Mouse (Mus musculus) stomach, embryonic 16.5 days (tissue): ENCODE measurements around the gene Shc2. TPM values are rescaled to one million over a fixed set of nuclear protein-coding genes. Genes with fewer than 3 reads are reported as not detected.
A peak's percentile ranks its signal among the peaks of the same experiment; 100 is the strongest.

ENCODE experiments used
- ATAC-seq: fragments of 200-750 bp; cut with Nextera tagmentation; 2 replicates; pipeline ENCODE4 v1.8.0; 2017; ENCODE audit warnings: moderate number of reproducible peaks, moderate TSS enrichment; ENCODE audit not compliant: insufficient read depth, low FRiP score
- H3K27ac ChIP-seq: fragments of 300-500 bp; sonication (generic); 2 replicates; pipeline ENCODE4 v1.5.1; 2014; ENCODE audit warnings: low read length
- H3K27me3 ChIP-seq: fragments of 300-500 bp; sonication (generic); 2 replicates; pipeline ENCODE4 v1.6.1; 2014; ENCODE audit warnings: low read length, control low read depth, mixed read lengths; ENCODE audit not compliant: control insufficient read depth, insufficient read depth
- H3K36me3 ChIP-seq: fragments of 300-500 bp; sonication (generic); 2 replicates; pipeline ENCODE4 v1.6.1; 2014; ENCODE audit warnings: low read length; ENCODE audit not compliant: control insufficient read depth, insufficient read depth
- H3K4me1 ChIP-seq: fragments of 300-500 bp; sonication (generic); 2 replicates; pipeline ENCODE4 v1.6.1; 2014; ENCODE audit warnings: low read length, control low read depth, mixed read lengths; ENCODE audit not compliant: control insufficient read depth, insufficient read depth
- H3K4me2 ChIP-seq: fragments of 300-500 bp; sonication (generic); 2 replicates; pipeline ENCODE4 v1.6.1; 2014; ENCODE audit warnings: low read depth, low read length, mixed read lengths
- H3K4me3 ChIP-seq: fragments of 300-500 bp; sonication (generic); replicated peaks from 2 replicates; pipeline ENCODE4 v1.5.1; 2014; ENCODE audit warnings: mild to moderate bottlenecking, low read length
- H3K9ac ChIP-seq: fragments of 300-500 bp; sonication (generic); 2 replicates; pipeline ENCODE4 v1.6.1; 2014; ENCODE audit warnings: low read length
- H3K9me3 ChIP-seq: fragments of 300-500 bp; sonication (generic); replicated peaks from 2 replicates; pipeline ENCODE4 v1.6.1; 2016; ENCODE audit warnings: low read length, control low read depth; ENCODE audit not compliant: control insufficient read depth
- WGBS: fragments of 180-500 bp; shearing (Covaris S2); extraction: QIAGEN DNeasy Blood & Tissue Kit; methylation state at CpG from one replicate; pipeline ENCODE4 v1.1.7; 2014; 5-methylcytosine and 5-hydroxymethylcytosine counted together
- polyA plus RNA-seq: library from polyadenylated mRNA; unstranded; fragments of >200 nt; fragmentation: Nextera tagmentation; extraction: Ambion mirVana; gene quantifications from 2 replicates; pipeline ENCODE4 v1.2.1, GENCODE M21; 2015

Gene Shc2
- polyA plus RNA-seq, 1 experiment from 2014 or later, result 3.0 TPM

GRCm38 (mm10) chr10:79652789-79653188 lies 15.1 kb upstream of the Shc2 start:
- Histone ChIP-seq H3K4me2 (no peak overlapping the region), H3K27me3 (no peaks in the 10 kb centered on the region), H3K9me3 (no peaks in the 10 kb centered on the region), H3K4me1 (no peaks in the 10 kb centered on the region), H3K4me3 (no peak overlapping the region), H3K27ac (no peak overlapping the region), H3K36me3 (no peaks in the 10 kb centered on the region), H3K9ac (no peak overlapping the region)
- 72% methylated on average over 7 of the region's 7 CpGs for WGBS
- no peak for ATAC-seq

DNA sequence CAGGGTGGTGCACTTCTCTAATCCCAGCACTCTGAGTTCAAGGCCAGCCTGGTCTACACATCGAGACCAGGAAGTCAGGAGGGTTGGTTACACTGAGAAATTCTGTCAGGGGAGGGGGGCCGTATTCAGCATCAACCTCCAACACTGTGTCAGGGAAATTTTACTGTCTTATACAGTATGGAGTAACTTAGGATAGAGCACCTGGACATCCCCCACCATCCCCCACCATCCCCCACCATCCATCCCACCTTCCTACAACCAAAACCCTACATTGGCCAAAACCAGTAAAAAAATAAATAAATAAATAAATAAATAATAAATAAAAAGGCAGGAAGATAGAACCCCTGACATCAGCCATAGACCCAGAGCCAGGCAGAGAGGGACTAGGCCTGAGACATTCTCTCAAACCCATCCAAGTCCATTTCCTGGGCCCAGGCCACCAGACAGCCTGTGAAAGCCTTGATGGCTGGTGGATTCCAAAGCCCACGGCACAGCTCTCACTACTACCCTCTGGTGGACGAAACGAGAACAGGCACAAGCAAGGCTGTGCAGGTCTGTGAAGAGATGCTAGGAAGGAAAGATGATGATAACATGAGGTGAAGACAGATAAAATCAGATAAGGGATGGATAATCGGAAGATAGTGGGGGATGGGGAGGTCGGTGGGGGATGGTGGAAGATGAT lies 11.5 kb upstream of the Shc2 start:
- 27% methylated on average over 7 of the region's 7 CpGs for WGBS
- H3K9ac ChIP-seq, result no peak overlapping the region

DNA sequence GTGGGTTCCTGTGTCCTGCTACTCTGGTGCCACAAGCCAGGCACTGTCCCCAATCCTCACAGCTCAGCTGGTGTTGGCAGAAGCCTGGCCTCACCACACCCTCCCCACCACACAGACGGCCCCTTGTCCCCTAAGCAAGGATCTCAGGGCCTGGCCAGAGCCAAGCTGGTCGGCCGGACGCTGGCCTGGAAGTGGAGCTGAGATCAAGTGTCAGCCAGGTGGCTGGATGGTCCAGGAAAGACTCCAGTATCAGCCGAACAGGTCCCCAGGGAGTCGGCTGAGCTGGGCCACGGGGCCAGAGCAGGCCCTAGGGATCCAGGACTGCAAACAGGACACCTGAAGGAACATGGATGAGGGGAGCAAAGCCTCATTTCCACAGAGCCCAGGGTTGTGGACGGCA lies 8.0 kb upstream of the Shc2 start, which contains the start of gene Odf3l2:
Gene Odf3l2 (minus strand): TSS at position 28 of the 400 bp plus-strand sequence.
- Histone ChIP-seq H3K27ac (no peak within 1 kb of the TSS), H3K9ac (no peak within 1 kb of the TSS), H3K36me3 (no peaks in the 10 kb centered on the region), H3K4me1 (no peaks in the 10 kb centered on the region), H3K4me2 (no peak within 1 kb of the TSS), H3K4me3 (no peak within 1 kb of the TSS), H3K27me3 (no peaks in the 10 kb centered on the region), H3K9me3 (no peaks in the 10 kb centered on the region)
- WGBS, result 66% methylated on average over 8 of the region's 8 CpGs
- no peak for ATAC-seq

More for the DNA sequence above, 11.5 kb upstream of the Shc2 start:
- no peak overlapping the region for H3K4me2 ChIP-seq
- peak; percentile 63; the same call in 1 of the 2 replicates for ATAC-seq
- no peaks in the 10 kb centered on the region for H3K36me3 ChIP-seq
- H3K9me3 ChIP-seq, result no peaks in the 10 kb centered on the region
- H3K27me3 ChIP-seq, result no peaks in the 10 kb centered on the region
- H3K4me3 ChIP-seq, result no peak overlapping the region
- no peaks in the 10 kb centered on the region for H3K4me1 ChIP-seq
- no peak overlapping the region for H3K27ac ChIP-seq

DNA sequence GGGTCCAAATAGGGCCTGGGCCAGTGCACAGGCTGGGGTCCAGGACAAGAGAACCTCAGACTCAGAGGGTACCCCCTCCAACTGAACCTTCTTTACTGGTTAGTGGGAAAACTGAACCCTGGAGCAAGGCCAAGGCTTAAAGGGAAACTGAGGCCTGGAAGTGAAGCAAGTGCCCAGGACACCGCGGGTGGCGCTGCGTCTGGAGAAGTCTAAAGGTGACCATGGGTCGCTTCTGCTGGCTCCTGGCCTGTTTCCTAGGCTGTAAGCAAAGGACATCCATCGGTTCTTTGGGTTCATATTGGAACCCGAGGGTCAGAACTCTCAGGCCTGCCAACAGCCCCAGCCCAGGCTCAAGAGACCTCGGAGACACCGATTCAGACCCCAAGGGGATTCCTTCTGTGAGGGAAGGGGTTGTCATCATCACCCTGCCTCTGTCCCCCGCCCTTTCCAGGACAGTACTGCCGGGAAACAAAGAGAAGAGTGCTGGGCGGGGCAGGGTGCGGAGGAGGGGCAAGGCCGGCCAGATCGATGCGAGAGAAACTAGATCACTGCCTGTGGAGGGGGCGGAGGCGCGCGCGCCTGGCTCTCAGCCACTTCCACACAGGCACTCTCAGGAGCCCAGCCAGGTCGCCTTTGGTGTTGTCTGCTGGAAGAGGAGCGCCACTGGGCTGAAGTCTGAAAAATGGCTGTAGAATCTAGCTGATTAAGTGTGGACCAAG lies 927 bp upstream of the Shc2 start:
- H3K36me3 ChIP-seq, result no peaks in the 10 kb centered on the region
- H3K27me3 ChIP-seq, result peaks cover 7% of the 10 kb centered on the region
- H3K4me2 ChIP-seq, result peak overlapping the region; percentile 84
- H3K4me3 ChIP-seq, result peak overlapping the region; percentile 71
- peaks cover 10% of the 10 kb centered on the region for H3K4me1 ChIP-seq
- H3K9me3 ChIP-seq, result no peaks in the 10 kb centered on the region
- no peak overlapping the region for H3K27ac ChIP-seq
- peak overlapping the region; percentile 83 for H3K9ac ChIP-seq
- WGBS, result 9% methylated on average over 23 of the region's 23 CpGs
- ATAC-seq, result peak; percentile 61

- Histone ChIP-seq H3K27me3 (peaks cover 7% of the 10 kb centered on the region), H3K9me3 (no peaks in the 10 kb centered on the region), H3K4me2 (0 out of 2 replicates have a peak overlapping the region, but pooled peaks have one; percentile 84), H3K4me1 (peaks cover 10% of the 10 kb centered on the region), H3K4me3 (no peak overlapping the region), H3K27ac (no peak overlapping the region), H3K36me3 (no peaks in the 10 kb centered on the region), H3K9ac (no peak overlapping the region)
- WGBS, result 84% methylated on average over 8 of the region's 8 CpGs
- ATAC-seq, result no peak
These were observed 1.4 kb downstream of the Shc2 start for GRCm38 (mm10) chr10:79636287-79636686.

DNA sequence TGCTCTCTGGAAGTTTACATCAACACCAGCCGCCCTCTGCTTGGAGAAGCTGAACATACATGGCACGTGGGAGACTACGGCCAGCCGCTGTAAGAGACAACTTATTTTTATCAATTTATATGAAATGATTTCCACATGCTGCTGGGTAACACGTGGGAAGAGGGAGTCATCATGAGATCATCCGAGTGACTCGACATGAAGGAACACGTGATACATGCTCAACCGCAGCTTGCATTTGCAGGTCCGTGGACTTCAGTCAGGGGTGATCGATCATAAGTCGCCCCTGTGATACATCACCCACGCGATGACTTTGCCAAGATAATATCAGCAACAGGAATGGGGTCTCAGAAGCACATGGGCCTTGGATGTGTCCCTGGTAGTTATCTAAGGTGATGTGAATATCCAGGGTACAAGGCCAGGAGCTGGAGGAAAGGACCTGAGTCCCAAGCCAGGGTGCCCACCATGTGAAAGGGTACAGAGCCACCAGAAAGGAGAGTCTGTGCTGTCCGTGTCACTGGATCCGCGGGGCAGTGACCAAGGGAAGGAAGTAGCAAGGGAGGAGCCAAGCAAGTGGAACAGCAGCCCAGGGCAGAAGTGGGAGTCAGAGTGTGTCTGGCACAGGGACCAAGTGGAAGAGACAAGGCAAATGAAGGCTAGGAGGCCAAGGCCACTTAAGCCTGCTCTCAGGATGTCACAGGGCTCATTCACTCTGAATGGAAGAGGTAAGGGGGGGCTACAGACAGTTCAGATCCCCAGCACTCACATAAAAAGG lies 4.5 kb downstream of the Shc2 start:
- no peak for ATAC-seq
- Histone ChIP-seq H3K36me3 (no peaks in the 10 kb centered on the region), H3K4me1 (peaks cover 3% of the 10 kb centered on the region; the same call in 1 of the 2 replicates), H3K9me3 (no peaks in the 10 kb centered on the region), H3K4me2 (no peak overlapping the region), H3K27me3 (peaks cover 4% of the 10 kb centered on the region; the same call in 1 of the 2 replicates), H3K9ac (no peak overlapping the region), H3K4me3 (no peak overlapping the region), H3K27ac (no peak overlapping the region)
- 78% methylated on average over 17 of the region's 17 CpGs for whole genome bisulfite sequencing

DNA sequence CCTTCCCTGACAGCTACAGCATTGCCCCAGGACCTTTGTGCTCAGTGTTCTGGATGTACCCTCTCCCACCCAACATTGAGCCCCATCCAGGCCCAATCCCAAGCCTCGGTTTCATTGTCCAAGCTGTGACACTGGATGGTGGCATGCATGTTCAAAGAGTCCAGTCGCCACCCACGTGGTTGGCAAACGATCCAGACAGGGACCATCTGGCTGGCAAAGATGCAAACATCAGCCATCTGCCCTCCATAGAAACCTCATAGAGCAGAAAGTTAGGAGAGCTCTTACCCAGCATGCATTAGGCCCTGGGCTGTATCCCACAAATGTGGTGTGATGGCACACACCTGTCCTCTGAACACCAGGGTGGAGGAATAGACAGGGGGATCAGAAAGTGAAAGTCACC lies 6.3 kb downstream of the Shc2 start:
- WGBS, result 80% methylated on average over 4 of the region's 4 CpGs
- no peak for ATAC-seq
- H3K4me2 ChIP-seq, result no peak overlapping the region
- no peaks in the 10 kb centered on the region for H3K4me1 ChIP-seq
- no peaks in the 10 kb centered on the region for H3K27me3 ChIP-seq
- H3K27ac ChIP-seq, result no peak overlapping the region
- no peak overlapping the region for H3K9ac ChIP-seq
- no peaks in the 10 kb centered on the region for H3K9me3 ChIP-seq
- H3K36me3 ChIP-seq, result no peaks in the 10 kb centered on the region
- no peak overlapping the region for H3K4me3 ChIP-seq

- no peaks in the 10 kb centered on the region for H3K9me3 ChIP-seq
- H3K9ac ChIP-seq, result no peak overlapping the region
- no peak overlapping the region for H3K4me2 ChIP-seq
- 88% methylated on average over 5 of the region's 5 CpGs for WGBS
- no peak for ATAC-seq
- no peaks in the 10 kb centered on the region for H3K4me1 ChIP-seq
- H3K27ac ChIP-seq, result no peak overlapping the region
- H3K36me3 ChIP-seq, result no peaks in the 10 kb centered on the region
- H3K4me3 ChIP-seq, result no peak overlapping the region
- no peaks in the 10 kb centered on the region for H3K27me3 ChIP-seq
These were observed 9.3 kb downstream of the Shc2 start for GRCm38 (mm10) chr10:79628377-79628776.

GRCm38 (mm10) chr10:79626156-79626555 lies 11.6 kb downstream of the Shc2 start:
- Histone ChIP-seq H3K9ac (no peak overlapping the region), H3K27ac (no peak overlapping the region), H3K4me2 (no peak overlapping the region), H3K4me1 (no peaks in the 10 kb centered on the region), H3K27me3 (no peaks in the 10 kb centered on the region), H3K36me3 (no peaks in the 10 kb centered on the region), H3K9me3 (no peaks in the 10 kb centered on the region), H3K4me3 (no peak overlapping the region)
- WGBS, result 80% methylated on average over 10 of the region's 10 CpGs
- ATAC-seq, result no peak
